Mouse (Mus musculus): ENCODE results near the gene Svop. TPM values are rescaled to one million over a fixed set of nuclear protein-coding genes. Genes with fewer than 3 reads are reported as not detected.

The Svop gene
- not detected in 2 replicates for polyA plus RNA-seq (2015; fragmentation: Nextera tagmentation; extraction: Ambion mirVana)

GRCm38 (mm10) chr5:114091057-114091807 lies at the start of gene Svop:
Gene Svop, minus strand, starts transcription at chr5:114091570.
- Histone ChIP-seq H3K9ac (no peak within 1 kb of the TSS), H3K4me2 (no peak within 1 kb of the TSS; the same call in 1 of the 2 replicates), H3K4me1 (replicated peaks) (no peaks in the 10 kb centered on the region), H3K4me3 (replicated peaks) (no peak within 1 kb of the TSS), H3K27me3 (peaks cover 19% of the 10 kb centered on the region), H3K36me3 (replicated peaks) (no peaks in the 10 kb centered on the region), H3K27ac (replicated peaks) (no peak within 1 kb of the TSS), H3K9me3 (replicated peaks) (no peaks in the 10 kb centered on the region)
- 4% methylated on average over 40 of the region's 40 CpGs for WGBS (ENCODE audit: insufficient replicate concordance)
- no peak for ATAC-seq (ENCODE audit: insufficient read depth)

GRCm38 (mm10) chr5:114139175-114139574 lies 47.8 kb upstream of the Svop start:
- no peak overlapping the region for H3K9ac ChIP-seq
- H3K4me2 ChIP-seq = no peak overlapping the region
- ATAC-seq (ENCODE audit: insufficient read depth) = peak; percentile 51
- no peak overlapping the region for H3K4me3 ChIP-seq (replicated peaks)
- H3K36me3 ChIP-seq (replicated peaks) = peaks cover 40% of the 10 kb centered on the region
- 51% methylated on average over 9 of the region's 9 CpGs for WGBS (ENCODE audit: insufficient replicate concordance)
- H3K9me3 ChIP-seq (replicated peaks) = no peaks in the 10 kb centered on the region
- H3K27me3 ChIP-seq = no peaks in the 10 kb centered on the region
- no peak overlapping the region for H3K27ac ChIP-seq (replicated peaks)
- H3K4me1 ChIP-seq (replicated peaks) = peaks cover 17% of the 10 kb centered on the region

DNA sequence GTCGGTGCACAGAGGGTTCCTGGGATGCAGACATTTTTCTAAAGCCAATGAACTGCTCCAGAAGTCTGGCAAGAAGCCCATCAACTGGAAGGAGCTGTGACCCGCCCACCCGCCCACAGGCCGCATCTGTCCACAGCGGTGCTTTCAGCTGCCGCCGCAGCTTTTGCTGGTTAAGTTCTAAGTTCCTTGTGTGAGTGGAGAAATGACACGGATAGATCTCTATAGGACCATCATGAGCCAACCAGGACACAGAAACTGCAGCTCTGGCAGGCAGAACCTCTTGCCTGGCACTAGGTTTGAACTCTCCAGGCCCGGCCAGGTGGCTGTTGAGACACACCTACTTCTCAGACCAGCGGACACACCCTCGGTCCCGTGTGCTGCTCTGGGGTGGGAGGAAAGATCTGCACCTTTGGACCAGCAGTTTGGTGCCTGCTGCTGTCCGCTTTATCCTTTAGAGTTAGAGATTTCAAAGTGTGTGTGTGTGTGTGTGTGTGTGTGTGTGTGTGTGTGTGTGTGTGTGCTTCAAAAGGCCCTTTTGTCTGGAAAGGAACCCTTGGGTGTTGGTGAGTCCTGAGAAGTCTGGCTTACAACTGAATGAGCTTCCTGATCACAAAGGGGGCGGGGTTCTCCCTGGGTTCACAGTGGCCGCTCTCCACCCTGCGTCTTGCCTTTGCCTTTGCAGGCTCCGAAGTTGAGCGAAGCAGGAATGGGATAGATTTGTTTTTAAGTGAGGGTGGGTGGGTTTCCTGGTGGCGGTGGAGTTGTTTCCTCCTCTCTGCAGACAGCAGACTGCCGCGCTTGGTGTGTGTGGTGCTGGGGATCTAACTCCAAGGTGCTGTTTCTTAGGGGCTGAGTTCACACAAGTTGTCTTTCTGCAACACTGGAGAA lies 47.2 kb upstream of the Svop start:
- no peak for ATAC-seq (ENCODE audit: insufficient read depth)
- Histone ChIP-seq H3K4me1 (replicated peaks) (peaks cover 24% of the 10 kb centered on the region), H3K27ac (replicated peaks) (0 out of 2 replicates have a peak overlapping the region, but pooled peaks have one; percentile 19), H3K4me2 (no peak overlapping the region), H3K27me3 (no peaks in the 10 kb centered on the region), H3K4me3 (replicated peaks) (no peak overlapping the region), H3K9ac (no peak overlapping the region), H3K36me3 (replicated peaks) (peaks cover 42% of the 10 kb centered on the region), H3K9me3 (replicated peaks) (no peaks in the 10 kb centered on the region)
- 74% methylated on average over 21 of the region's 21 CpGs for WGBS (ENCODE audit: insufficient replicate concordance)

DNA sequence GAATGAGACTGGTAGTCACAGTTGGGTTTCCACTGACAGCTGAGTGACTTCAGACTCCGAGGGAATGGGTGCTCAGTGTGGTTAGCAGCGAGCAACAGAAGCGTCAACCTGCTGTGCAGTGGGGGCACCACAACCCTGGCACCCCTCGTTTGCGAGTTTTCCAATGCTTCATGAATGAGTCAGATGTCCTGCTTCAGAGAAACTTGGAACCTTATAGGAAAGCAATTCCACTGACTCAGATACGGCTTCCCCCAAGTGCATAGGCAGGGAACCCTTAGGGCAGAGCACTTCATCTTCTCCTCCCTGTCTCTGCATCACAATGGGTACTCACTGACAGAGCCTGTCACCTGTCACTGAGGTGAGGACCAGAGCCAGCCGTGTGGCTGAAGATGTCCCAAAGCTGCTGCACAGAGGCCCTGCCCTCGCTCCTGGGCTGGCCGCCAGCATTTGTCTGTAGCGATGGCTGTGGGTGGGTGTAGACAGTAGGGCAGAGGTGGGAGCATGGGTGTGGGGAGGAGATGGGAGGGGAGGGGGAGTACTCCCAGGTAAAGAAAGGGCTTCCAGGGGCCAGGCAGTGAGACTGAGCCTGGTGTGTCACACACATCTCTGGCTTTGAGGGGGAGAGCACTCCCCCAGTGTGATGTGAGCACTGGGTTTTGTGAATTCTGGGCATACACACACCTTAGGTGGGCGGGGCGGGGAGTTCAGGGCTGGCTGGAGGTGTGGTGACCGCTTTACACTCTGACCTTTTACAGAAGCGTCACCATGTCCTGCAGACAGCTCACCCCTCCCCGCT lies 46.3 kb upstream of the Svop start:
- H3K9ac ChIP-seq = no peak overlapping the region
- no peaks in the 10 kb centered on the region for H3K9me3 ChIP-seq (replicated peaks)
- ATAC-seq (ENCODE audit: insufficient read depth) = no peak
- no peak overlapping the region for H3K4me3 ChIP-seq (replicated peaks)
- peaks cover 31% of the 10 kb centered on the region for H3K4me1 ChIP-seq (replicated peaks)
- H3K36me3 ChIP-seq (replicated peaks) = peaks cover 45% of the 10 kb centered on the region
- WGBS (ENCODE audit: insufficient replicate concordance) = 79% methylated on average over 15 of the region's 15 CpGs
- no peaks in the 10 kb centered on the region for H3K27me3 ChIP-seq
- no peak overlapping the region for H3K27ac ChIP-seq (replicated peaks)
- H3K4me2 ChIP-seq = no peak overlapping the region

- H3K4me3 ChIP-seq (replicated peaks) = no peak overlapping the region
- H3K9me3 ChIP-seq (replicated peaks) = no peaks in the 10 kb centered on the region
- H3K27me3 ChIP-seq = no peaks in the 10 kb centered on the region
- 74% methylated on average over 10 of the region's 10 CpGs for WGBS (ENCODE audit: insufficient replicate concordance)
- ATAC-seq (ENCODE audit: insufficient read depth) = no peak
- no peak overlapping the region for H3K27ac ChIP-seq (replicated peaks)
- peaks cover 51% of the 10 kb centered on the region for H3K4me1 ChIP-seq (replicated peaks)
- no peak overlapping the region for H3K4me2 ChIP-seq
- peaks cover 45% of the 10 kb centered on the region for H3K36me3 ChIP-seq (replicated peaks)
- no peak overlapping the region for H3K9ac ChIP-seq
Measured at GRCm38 (mm10) chr5:114135516-114135915, 44.1 kb upstream of the Svop start.

GRCm38 (mm10) chr5:114134091-114134534 lies 42.7 kb upstream of the Svop start:
- H3K4me1 ChIP-seq (replicated peaks) = peaks cover 58% of the 10 kb centered on the region
- H3K27ac ChIP-seq (replicated peaks) = no peak overlapping the region
- WGBS (ENCODE audit: insufficient replicate concordance) = 13% methylated on average over 6 of the region's 6 CpGs
- H3K4me3 ChIP-seq (replicated peaks) = no peak overlapping the region
- ATAC-seq (ENCODE audit: insufficient read depth) = peak; percentile 2; the same call in 1 of the 2 replicates
- H3K27me3 ChIP-seq = no peaks in the 10 kb centered on the region
- H3K9me3 ChIP-seq (replicated peaks) = no peaks in the 10 kb centered on the region
- H3K36me3 ChIP-seq (replicated peaks) = peaks cover 43% of the 10 kb centered on the region
- peak overlapping the region; percentile 13 for H3K4me2 ChIP-seq
- H3K9ac ChIP-seq = no peak overlapping the region

- Histone ChIP-seq H3K36me3 (replicated peaks) (peaks cover 32% of the 10 kb centered on the region), H3K9me3 (replicated peaks) (no peaks in the 10 kb centered on the region), H3K4me2 (0 out of 2 replicates have a peak overlapping the region, but pooled peaks have one; percentile 99), H3K4me3 (replicated peaks) (no peak overlapping the region), H3K4me1 (replicated peaks) (peaks cover 59% of the 10 kb centered on the region), H3K27me3 (no peaks in the 10 kb centered on the region), H3K9ac (no peak overlapping the region), H3K27ac (replicated peaks) (no peak overlapping the region)
- ATAC-seq (ENCODE audit: insufficient read depth) = no peak
- 80% methylated on average over 6 of the region's 6 CpGs for WGBS (ENCODE audit: insufficient replicate concordance)
Measured at GRCm38 (mm10) chr5:114132841-114133240, 41.5 kb upstream of the Svop start.

GRCm38 (mm10) chr5:114131521-114131840 lies 40.1 kb upstream of the Svop start:
- Histone ChIP-seq H3K36me3 (replicated peaks) (peaks cover 19% of the 10 kb centered on the region; the same call in 1 of the 2 replicates), H3K27ac (replicated peaks) (peak overlapping the region; percentile 72), H3K4me2 (peak overlapping the region; percentile 99), H3K4me1 (replicated peaks) (peaks cover 69% of the 10 kb centered on the region), H3K4me3 (replicated peaks) (peak overlapping the region; percentile 74), H3K9ac (peak overlapping the region; percentile 56), H3K27me3 (no peaks in the 10 kb centered on the region), H3K9me3 (replicated peaks) (no peaks in the 10 kb centered on the region)
- ATAC-seq (ENCODE audit: insufficient read depth) = no peak
- under 1% methylated on average over 15 of the region's 15 CpGs for WGBS (ENCODE audit: insufficient replicate concordance)

DNA sequence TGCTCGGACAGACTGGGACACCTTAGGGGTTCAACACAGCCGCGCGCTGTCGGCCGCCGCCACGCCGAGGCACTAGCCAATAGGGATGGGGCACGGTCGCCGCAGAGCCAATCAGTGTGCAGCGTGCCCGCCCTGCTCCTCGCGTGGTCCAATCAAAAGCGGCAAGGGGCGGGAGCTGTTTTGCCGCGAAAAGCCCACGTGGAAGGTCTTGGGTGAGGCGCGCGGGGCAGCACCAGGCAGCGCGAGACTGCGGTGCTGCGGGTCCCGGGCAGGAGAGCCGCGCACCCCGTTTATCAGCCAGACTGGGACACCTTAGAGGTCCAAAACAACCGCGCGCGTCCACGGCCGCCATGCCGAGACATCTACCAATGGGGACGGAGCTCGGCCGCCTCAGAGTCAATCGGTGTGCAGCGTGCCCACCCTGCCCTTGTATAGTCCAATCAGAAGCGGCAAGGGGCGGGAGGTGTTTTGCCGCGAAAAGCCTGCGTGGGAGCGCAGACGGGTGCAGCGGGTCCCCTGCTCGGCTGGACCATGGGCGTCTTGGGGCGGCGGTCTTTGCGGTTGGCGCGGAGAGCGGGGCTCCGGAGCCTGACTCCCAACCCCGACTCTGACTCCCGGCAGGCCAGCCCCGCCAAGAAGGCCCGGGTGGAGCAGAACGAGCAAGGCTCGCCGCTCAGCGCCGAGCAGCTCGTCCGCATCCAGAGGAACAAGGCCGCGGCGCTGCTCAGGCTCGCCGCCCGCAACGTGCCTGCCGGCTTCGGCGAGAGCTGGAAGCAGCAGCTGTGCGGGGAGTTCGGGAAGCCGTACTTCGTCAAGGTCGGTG lies 39.5 kb upstream of the Svop start:
- H3K9ac ChIP-seq = peak overlapping the region; percentile 56
- H3K27me3 ChIP-seq = no peaks in the 10 kb centered on the region
- peaks cover 75% of the 10 kb centered on the region for H3K4me1 ChIP-seq (replicated peaks)
- peak; percentile 93 for ATAC-seq (ENCODE audit: insufficient read depth)
- H3K36me3 ChIP-seq (replicated peaks) = peaks cover 14% of the 10 kb centered on the region; the same call in 1 of the 2 replicates
- H3K4me3 ChIP-seq (replicated peaks) = peak overlapping the region; percentile 74
- H3K9me3 ChIP-seq (replicated peaks) = no peaks in the 10 kb centered on the region
- peak overlapping the region; percentile 99 for H3K4me2 ChIP-seq
- H3K27ac ChIP-seq (replicated peaks) = peak overlapping the region; percentile 72
- under 1% methylated on average over 87 of the region's 87 CpGs for WGBS (ENCODE audit: insufficient replicate concordance)

- H3K27ac ChIP-seq (replicated peaks) = peak within 1 kb of the TSS; percentile 72
Measured at GRCm38 (mm10) chr5:114130211-114130605, 38.8 kb upstream of the Svop start, which contains the start of gene Ung. Gene Ung, plus strand, starts transcription at chr5:114130386.

More at GRCm38 (mm10) chr5:114130211-114130605, 38.8 kb upstream of the Svop start, which contains the start of gene Ung:
- 0 out of 2 replicates have a peak, but pooled peaks cover 7% of the 10 kb centered on the region for H3K36me3 ChIP-seq (replicated peaks)
- peaks cover 74% of the 10 kb centered on the region for H3K4me1 ChIP-seq (replicated peaks)
- no peak for ATAC-seq (ENCODE audit: insufficient read depth)
- WGBS (ENCODE audit: insufficient replicate concordance) = under 1% methylated on average over 29 of the region's 29 CpGs
- H3K9ac ChIP-seq = peak within 1 kb of the TSS; percentile 56
- H3K4me2 ChIP-seq = peak within 1 kb of the TSS; percentile 99
- peak within 1 kb of the TSS; percentile 74 for H3K4me3 ChIP-seq (replicated peaks)
- no peaks in the 10 kb centered on the region for H3K27me3 ChIP-seq
- H3K9me3 ChIP-seq (replicated peaks) = no peaks in the 10 kb centered on the region
